Mouse (Mus musculus): ENCODE data around the gene Catsperg2.

DNA sequence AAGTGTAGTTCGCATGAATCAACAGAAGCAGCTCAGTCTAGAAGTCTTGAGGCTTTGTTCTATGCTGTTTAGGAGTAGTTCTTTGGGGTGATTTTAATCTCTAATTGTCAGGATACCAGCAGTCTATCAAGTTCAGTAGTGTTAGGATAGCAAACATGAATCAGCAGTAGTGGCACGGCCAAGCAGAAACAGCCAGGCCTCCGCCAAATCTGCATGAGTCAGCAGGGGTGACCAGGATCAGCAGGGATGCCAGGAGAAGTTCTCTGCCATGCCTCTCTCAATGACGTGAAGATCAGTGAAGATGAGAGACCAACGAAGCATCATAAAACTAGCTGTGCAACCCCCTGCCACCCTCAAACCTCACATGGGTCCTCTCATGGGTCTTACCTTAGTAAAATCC is 33.6 kb upstream of the Catsperg2 start:
- TF ChIP-seq POLR2A (IDR thresholded peaks at IDR 0.05; ENCODE audit: extremely low read depth, insufficient read depth, low read length) (no peak), CTCF (IDR thresholded peaks at IDR 0.05; ENCODE audit: extremely low read depth, insufficient read depth, low read length) (no peak)

Data from cortical plate, adult 2 months (tissue).